8 mouse cellular contexts compared by ENCODE assay signal in the genomic region with DNA sequence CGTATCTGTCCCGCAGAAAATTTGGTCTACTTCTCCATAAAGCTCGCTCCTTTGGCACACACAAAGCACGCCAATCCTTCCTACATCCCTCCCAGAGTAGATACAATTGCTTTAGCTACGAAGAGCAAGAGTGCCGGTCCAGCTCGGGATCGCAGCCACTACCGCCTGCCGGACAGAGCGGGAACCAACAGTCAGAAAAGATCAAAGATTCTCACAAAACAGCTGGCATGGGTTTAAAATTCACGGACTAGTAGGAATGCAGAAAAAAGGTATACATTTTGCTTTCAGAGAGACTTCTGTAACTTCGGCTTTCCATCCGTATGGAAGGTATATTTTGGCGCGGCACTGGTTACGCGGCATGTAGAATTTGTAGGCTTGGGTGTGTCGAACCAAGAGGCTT. TPM values are rescaled to one million over a fixed set of nuclear protein-coding genes. Genes with fewer than 3 reads are reported as not detected.
DNase-seq lines count a peak whose midpoint lies in the region; ATAC-seq lines count a peak whose summit lies in the region.

No protein-coding gene starts in this region.

- peaks cover 77% of the 10 kb centered on the region for H3K36me3 ChIP-seq in embryonic facial prominence, embryonic 12.5 days
- peaks cover 33% of the 10 kb centered on the region for H3K36me3 ChIP-seq in intestine, embryonic 16.5 days (ENCODE audit: control insufficient read depth, insufficient read depth, low read length)
- peaks cover 8% of the 10 kb centered on the region; the same call in 1 of the 2 replicates for H3K36me3 ChIP-seq in neural tube, embryonic 14.5 days (ENCODE audit: control insufficient read depth, insufficient read depth, low read length)

- no peaks in the 10 kb centered on the region for H3K27me3 ChIP-seq in embryonic facial prominence, embryonic 12.5 days
- no peaks in the 10 kb centered on the region for H3K27me3 ChIP-seq in intestine, embryonic 16.5 days (replicated peaks; ENCODE audit: control insufficient read depth, insufficient read depth, low read length)
- no peaks in the 10 kb centered on the region for H3K27me3 ChIP-seq in neural tube, embryonic 14.5 days (ENCODE audit: control insufficient read depth, insufficient read depth, low read length)

- peak overlapping the region; percentile 72; the same call in 1 of the 2 replicates for H3K9ac ChIP-seq in embryonic facial prominence, embryonic 12.5 days
- H3K9ac ChIP-seq in intestine, embryonic 16.5 days (ENCODE audit: low read depth, low read length) = 0 out of 2 replicates have a peak overlapping the region, but pooled peaks have one; percentile 64
- peak overlapping the region; percentile 12; the same call in 1 of the 2 replicates for H3K9ac ChIP-seq in neural tube, embryonic 14.5 days (replicated peaks; ENCODE audit: low read depth, low read length)

- ATAC-seq in embryonic facial prominence, embryonic 12.5 days (ENCODE audit: insufficient number of reproducible peaks, insufficient read depth, low FRiP score, low TSS enrichment) = no peak
- ATAC-seq in intestine, embryonic 16.5 days = no peak
- ATAC-seq in neural tube, embryonic 14.5 days (ENCODE audit: low read depth) = no peak

- 44% methylated on average over 19 of the region's 19 CpGs for WGBS in embryonic facial prominence, embryonic 12.5 days
- WGBS in intestine, embryonic 16.5 days = 53% methylated on average over 19 of the region's 19 CpGs
- 59% methylated on average over 19 of the region's 19 CpGs for WGBS in neural tube, embryonic 14.5 days

- peaks cover 37% of the 10 kb centered on the region for H3K4me1 ChIP-seq in embryonic facial prominence, embryonic 12.5 days
- H3K4me1 ChIP-seq in intestine, embryonic 16.5 days (ENCODE audit: control insufficient read depth, insufficient read depth, low read length) = peaks cover 12% of the 10 kb centered on the region
- H3K4me1 ChIP-seq in neural tube, embryonic 14.5 days (ENCODE audit: control insufficient read depth, insufficient read depth, low read length) = peaks cover 10% of the 10 kb centered on the region

- peak overlapping the region; percentile 59 for H3K4me3 ChIP-seq in embryonic facial prominence, embryonic 12.5 days
- peak overlapping the region; percentile 52 for H3K4me3 ChIP-seq in intestine, embryonic 16.5 days (ENCODE audit: low read length)
- H3K4me3 ChIP-seq in neural tube, embryonic 14.5 days (ENCODE audit: low read depth, low read length) = peak overlapping the region; percentile 55

- peaks cover 45% of the 10 kb centered on the region for H3K9me3 ChIP-seq in embryonic facial prominence, embryonic 12.5 days
- H3K9me3 ChIP-seq in intestine, embryonic 16.5 days (ENCODE audit: control insufficient read depth, low read length) = peaks cover 30% of the 10 kb centered on the region
- peaks cover 2% of the 10 kb centered on the region for H3K9me3 ChIP-seq in neural tube, embryonic 14.5 days (ENCODE audit: control insufficient read depth, low read length)

- peak overlapping the region; percentile 88 for H3K27ac ChIP-seq in embryonic facial prominence, embryonic 12.5 days
- H3K27ac ChIP-seq in intestine, embryonic 16.5 days (ENCODE audit: low read length) = no peak overlapping the region
- peak overlapping the region; percentile 67; the same call in 1 of the 2 replicates for H3K27ac ChIP-seq in neural tube, embryonic 14.5 days (ENCODE audit: low read depth, low read length)

- H3K4me2 ChIP-seq in embryonic facial prominence, embryonic 12.5 days (replicated peaks) = peak overlapping the region; percentile 43
- peak overlapping the region; percentile 74 for H3K4me2 ChIP-seq in intestine, embryonic 16.5 days (ENCODE audit: low read depth, low read length)
- peak overlapping the region; percentile 44 for H3K4me2 ChIP-seq in neural tube, embryonic 14.5 days (ENCODE audit: low read depth, low read length)

- peak; percentile 40 to 58 for DNase-seq in kidney, postnatal 4 days
- no peak for DNase-seq in kidney, postnatal 25 days
- no peak for DNase-seq in spleen, postnatal 10 days (ENCODE audit: low spot score in 2 of 2)
- DNase-seq in MN1 (ENCODE audit: low spot score) = no peak
- DNase-seq in natural killer cell, adult 2 months (ENCODE audit: low spot score in 2 of 2) = no peak

RNA-seq across cellular contexts. Expression of gene Nnat, which starts 0.4 kb away (rescaled TPM):
- polyA plus RNA-seq in embryonic facial prominence, embryonic 12.5 days (2016; fragmentation: Nextera tagmentation; extraction: Ambion mirVana) = 1,910 and 2,445 TPM in 2 replicates
- polyA plus RNA-seq in intestine, embryonic 16.5 days (2015; fragmentation: Nextera tagmentation; extraction: Ambion mirVana) = 302 and 323 TPM in 2 replicates
- 2,798 and 3,566 TPM in 2 replicates for polyA plus RNA-seq in neural tube, embryonic 14.5 days (2014; fragmentation: Nextera tagmentation; extraction: Ambion mirVana)

RNA-seq across cellular contexts. Expression of gene Blcap, which starts 11.6 kb away (rescaled TPM):
- polyA plus RNA-seq in embryonic facial prominence, embryonic 12.5 days (2016; fragmentation: Nextera tagmentation; extraction: Ambion mirVana) = 77.9 and 84.8 TPM in 2 replicates
- 39.0 and 42.0 TPM in 2 replicates for polyA plus RNA-seq in intestine, embryonic 16.5 days (2015; fragmentation: Nextera tagmentation; extraction: Ambion mirVana)
- 244 and 299 TPM in 2 replicates for polyA plus RNA-seq in neural tube, embryonic 14.5 days (2014; fragmentation: Nextera tagmentation; extraction: Ambion mirVana)

Comparison
In these comparisons a context has a peak if more than half of its experiments do, and no peak if none do; other contexts are left out.
1. DNase-seq: peak in kidney, postnatal 4 days (2 of 2); none in kidney, postnatal 25 days (0 of 2), spleen, postnatal 10 days (0 of 2), MN1 (single experiment) and natural killer cell, adult 2 months (0 of 2).
2. H3K9ac ChIP-seq: peak in every context shown above with its lines; median percentile 72 in embryonic facial prominence, embryonic 12.5 days; 64 in intestine, embryonic 16.5 days; 12 in neural tube, embryonic 14.5 days.
3. Peak in every context shown above with its lines, with median percentiles within 50 percentile points of each other: H3K4me2 ChIP-seq and H3K4me3 ChIP-seq.